Mouse (Mus musculus): ENCODE data around the gene Poll.

Gene Poll

DNA sequence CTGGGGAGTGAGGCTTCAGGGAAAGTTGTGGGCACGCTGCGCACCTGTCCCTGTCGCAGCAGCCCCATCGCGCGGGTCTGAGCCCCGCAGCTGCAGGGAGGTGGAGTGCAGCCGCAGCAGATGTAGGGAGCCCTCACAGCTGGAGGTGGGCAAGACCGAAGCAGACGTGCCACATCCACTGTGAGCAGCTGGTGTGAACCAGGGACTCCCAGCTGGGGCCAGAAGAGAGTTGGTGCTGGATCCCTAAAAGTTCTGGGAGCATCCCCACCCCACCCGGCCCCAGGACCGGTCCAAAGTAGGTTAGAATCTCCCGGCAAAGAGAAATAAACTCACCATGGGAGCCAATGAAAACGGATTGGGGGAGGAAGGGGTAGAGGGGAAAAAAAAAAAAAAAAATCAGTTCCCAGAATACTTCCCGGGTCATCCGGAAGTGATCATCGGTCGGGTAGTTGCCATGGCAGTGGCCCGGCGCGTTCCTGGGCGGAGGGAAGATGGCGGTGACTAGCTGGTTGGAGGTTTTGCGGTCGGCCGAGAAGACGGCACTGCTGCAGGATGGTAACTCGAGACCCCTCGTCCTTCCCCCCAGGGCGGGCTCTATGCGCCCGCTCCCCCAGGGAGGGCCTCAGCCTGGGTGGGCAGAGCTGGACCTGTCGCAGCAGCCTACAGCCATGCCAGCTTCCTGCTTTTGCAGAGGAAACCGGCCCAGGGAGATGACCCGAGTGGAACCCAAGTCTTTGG, at the start of gene Poll, which contains the start of gene Gm17018:
Poll (minus strand) TSS at position 379 of the 738 bp plus-strand sequence.
Gm17018 (plus strand) TSS at position 463 of the 738 bp plus-strand sequence.
- peak; percentile 85 for DNase-seq (ENCODE audit: low read depth, low spot score)

DNA sequence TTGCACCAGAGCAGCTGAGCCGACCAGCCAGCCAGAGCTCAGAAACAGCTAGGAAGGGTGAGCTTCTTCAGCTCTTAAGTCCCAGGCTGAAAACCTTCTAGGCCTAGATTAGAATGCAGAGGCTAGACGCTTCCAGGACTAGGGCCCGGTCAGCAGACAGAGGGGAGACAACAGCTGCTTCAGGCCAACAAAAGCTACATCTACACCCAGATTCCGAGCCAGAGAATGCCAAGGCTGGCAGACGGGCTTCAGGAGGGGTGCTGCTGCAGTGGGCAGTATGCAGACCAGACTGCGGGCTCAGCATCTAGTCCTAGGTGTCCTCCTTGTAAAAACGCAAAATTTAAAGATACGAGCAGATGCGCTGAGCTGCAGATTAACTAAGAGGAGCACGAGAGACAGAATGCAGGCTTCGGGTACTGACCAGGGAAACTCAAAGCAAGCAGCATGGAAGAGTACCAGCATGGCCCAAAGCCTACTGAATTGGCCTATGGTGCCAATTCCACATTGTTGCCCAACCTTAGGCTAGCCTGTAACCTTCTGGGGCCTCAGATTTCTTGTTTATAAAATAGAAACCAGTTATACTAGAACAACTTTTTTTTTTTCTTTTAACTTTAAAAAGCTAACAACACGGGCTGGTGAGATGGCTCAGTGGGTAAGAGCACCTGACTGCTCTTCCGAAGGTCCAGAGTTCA, 48.5 kb upstream of the Poll start:
- DNase-seq (ENCODE audit: low read depth, low spot score) = no peak

DNA sequence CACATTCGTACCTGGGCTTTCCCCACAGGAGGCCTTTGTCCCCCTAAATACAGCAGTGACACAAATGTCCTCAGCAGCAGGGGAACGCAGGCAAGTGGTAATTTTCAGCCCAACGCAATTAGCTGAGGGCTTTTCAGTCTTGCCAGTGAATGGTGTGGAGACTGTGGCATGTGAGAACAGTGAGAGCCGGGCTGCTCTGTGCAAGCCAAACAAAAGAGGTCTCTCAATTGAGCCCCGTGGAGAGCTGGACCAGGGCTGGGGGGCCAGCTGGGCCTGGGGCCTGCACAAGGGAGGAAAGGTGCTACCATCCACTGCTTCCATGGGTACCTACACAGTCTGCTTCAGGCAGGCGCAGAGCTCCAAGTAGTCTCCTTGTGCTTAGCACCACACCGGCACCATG, 47.1 kb upstream of the Poll start:
- DNase-seq (ENCODE audit: low read depth, low spot score) = no peak

DNA sequence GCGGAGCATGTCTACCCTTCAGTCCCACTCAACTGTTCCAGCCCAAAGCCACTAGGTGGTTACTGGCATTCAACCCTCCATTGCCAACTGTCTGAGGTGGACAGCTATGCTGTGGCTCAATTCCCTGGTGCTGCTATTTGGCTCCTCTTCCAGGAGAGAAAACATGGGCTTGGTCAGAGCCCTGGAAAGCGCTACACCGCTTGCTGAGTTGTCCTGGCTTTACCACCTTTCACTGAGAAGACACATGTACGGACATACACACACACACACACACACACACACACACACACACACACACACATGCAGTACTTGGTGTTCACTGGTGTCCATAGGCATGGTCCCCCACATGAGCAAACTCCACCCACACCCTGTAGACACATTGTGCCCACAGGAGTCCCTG, 46.4 kb upstream of the Poll start:
- no peak for DNase-seq (ENCODE audit: low read depth, low spot score)

DNA sequence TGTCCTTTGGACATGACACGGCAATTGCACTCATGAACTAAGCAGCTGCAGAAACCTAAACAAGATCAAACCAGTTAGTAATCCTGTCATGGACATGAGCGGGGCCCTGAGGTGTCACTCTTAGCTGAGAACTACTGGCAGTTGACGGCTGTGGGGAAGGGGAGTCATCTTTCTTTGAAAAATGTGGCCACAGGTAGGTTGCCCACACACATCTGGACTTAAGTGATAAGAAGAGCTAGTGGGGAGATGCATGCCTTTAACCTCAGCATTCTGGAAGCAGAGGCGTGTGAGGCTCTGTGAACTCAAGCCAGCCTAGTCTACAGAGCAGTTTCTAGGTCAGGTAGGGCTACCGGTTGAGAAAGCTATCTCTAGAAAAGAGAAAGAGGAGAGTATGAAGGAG, 42.3 kb upstream of the Poll start:
- no peak for DNase-seq (ENCODE audit: low read depth, low spot score)

DNA sequence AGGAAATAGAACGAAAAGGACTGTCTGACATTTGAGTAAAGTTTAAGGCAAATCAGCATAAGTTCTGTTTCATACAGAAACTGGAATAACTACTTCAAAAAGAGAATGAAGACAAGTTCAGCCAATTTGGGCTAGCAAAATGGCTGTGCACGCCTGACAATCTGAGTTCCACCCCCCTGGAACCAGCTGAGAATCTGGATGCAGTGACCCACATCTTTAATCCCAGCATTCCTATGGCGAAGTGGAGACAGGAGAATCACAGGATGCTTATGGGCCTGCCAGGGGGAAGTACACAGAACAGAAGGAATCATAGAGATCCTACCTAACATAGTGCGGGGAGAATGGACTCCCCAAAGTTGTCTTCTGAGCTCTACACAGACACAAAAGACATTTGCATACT, 36.8 kb upstream of the Poll start:
- no peak for DNase-seq (ENCODE audit: low read depth, low spot score)

DNA sequence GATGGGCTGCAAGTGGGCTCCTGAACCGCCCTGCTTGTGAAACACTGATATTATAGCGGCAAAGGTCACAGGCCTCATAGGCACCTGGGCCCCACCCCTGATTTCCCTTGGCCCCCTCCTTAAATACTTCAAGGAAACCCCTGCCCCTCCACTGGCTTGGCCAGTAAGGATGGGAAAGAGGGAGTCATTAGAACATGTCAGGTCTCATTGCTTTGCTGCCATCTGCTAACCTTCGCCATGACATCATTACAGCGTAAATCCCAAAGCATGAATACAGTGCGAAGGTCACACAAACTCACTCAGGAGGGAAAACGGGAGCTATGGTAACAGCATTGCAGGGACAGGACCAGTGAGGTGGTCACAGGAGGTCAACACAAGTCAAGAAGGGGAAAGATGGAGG, 36.1 kb upstream of the Poll start:
- no peak for DNase-seq (ENCODE audit: low read depth, low spot score)

DNA sequence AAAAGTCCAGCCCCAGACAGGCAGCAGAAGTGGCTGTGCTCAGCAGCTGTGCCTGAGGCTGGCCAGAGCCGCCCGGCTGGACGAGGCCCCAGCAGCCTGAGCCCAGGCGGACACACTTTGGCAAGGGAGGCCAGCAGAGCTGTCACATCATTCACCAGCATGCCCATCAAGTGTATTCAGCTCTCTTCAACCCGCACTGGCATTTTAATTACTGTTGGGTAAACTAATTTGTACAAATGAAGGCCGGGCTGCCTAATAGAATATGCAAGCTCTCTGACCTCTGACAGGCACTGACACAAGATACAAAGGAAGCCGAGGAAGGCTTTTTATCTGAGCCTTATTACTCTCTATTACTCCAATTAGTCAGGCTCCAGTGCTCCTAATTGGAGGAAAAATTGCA, 35.7 kb upstream of the Poll start:
- DNase-seq (ENCODE audit: low read depth, low spot score) = no peak

DNA sequence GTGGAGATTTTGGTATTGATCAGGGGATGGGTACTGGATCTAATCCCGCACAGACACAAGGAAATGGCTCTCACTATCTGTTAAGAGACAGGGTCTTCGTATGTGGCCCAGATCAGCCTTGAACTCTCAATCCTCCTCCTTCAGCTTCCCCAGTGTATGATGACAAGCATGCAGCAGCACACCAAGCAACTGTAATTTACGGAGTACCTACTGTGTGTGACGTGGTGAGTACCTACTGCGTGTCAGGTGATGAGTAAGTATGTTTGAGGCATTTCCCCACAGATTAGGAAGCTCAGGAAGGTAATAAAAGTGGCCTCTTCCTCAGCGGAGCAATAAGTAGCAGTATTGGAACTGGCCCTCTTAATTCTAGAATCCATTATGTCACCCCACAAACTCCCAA, 35.1 kb upstream of the Poll start:
- DNase-seq (ENCODE audit: low read depth, low spot score) = no peak

DNA sequence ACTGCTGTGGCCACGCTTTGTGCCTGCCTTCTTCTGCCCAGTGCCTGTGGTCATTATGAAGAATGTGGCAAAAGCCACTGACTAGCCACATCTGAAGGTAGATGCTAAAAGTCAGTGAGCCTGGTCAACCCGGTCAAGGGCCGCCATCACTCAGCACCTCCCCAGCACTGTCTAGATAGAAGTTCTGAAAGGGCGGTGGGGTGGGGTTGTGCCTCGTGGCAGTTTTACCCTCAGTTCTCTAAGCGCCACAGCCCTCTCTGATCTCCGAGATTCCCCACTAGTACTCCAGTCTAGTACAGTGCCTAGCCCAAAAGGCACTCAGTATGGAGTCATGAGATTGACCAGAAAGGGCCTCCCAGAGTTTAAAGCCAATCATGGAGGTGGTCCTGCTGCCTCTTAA, 33.7 kb upstream of the Poll start:
- DNase-seq (ENCODE audit: low read depth, low spot score) = no peak

DNA sequence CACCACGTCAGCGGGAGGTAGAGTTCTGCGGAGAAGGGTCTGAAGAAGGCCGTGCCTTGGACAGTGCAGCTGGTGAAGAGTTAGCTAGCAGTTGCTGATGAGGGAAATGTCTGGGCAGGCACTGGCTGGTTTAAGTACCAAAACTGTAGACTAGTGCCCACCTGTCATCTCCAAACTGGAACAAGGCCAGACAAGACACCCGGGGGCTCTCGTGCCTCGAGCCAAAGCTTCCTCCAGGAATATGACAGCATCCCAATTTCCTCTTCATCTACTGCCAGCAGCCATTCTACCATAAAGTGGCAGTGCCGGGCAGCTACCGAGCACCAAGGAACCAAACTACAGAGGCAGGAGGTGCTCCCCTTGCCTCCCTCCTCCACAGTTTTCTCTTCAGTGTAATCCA, 32.6 kb upstream of the Poll start:
- no peak for DNase-seq (ENCODE audit: low read depth, low spot score)

DNA sequence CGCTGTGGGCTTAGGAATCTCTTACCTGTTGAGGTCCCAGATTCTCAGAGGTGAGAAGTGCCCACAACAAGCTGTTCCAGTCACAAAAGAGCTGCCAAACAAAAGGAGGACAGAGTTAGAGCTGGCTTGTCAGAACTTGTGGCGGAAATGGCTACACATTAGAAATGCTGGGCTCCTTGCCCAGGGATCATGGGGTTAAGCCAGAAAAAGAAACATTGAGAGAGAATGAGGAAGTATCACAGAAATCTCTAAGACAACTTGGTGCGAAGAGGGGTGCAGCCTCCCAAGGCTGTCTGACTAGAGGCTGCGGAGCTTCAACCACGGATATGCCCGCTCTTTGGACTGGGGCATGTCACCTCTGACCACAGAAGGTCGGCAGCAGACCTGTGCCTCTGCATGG, 31.4 kb upstream of the Poll start:
- DNase-seq (ENCODE audit: low read depth, low spot score) = no peak

DNA sequence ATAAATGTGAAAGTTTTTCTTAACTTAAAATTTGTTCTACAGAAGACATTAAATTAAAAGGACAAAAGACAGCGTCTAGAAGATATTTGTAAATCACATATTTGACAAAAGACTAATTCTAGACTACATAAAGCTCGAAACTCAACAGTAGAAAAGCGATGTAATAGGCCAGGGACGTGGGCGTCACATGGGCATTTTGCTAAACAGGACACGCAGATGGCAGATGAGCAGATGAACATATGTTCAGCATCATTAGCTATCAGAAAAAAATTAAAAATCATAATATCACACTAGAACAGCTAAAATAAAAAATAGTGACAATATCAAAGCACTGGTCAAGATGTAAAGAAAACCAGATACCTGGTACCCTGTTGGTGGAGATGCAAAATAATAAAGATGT, 29.4 kb upstream of the Poll start:
- DNase-seq (ENCODE audit: low read depth, low spot score) = no peak

DNA sequence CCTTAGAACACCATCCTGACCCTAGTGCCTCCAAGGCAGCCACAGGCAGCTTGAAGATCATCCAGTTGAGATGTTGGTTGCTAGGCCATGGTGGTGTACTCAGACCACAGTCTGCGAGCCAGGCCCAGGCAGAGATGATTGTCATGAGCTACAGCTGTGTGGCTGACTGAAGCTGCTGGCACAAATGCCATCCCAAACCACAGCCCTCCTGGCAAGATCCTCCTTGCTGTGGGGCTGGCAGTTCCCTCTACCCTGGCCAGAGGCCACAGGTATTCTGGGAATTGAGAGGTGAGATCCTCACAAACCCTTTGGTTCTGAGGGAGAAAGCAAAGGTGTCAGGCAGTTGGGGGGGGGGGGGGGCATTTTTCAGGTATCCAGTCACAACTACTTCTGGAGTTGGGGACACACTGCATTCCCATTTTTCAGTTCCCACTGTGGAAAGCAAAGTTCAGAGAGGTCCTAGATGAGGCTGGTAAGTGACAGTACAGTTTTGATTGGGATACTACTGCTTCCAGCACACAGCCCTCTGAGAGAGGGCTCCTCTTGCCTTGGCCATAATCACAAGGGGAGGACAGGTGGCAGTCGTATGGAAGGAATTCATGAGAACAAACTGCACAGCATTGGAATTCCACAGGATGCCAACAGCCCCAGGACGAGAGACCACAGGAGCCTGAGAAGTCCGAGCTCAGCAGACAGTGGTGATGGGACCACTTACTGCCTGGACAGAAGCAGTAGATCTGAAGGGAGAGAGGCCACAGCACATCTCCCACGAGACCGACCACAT, 27.4 kb upstream of the Poll start:
- no peak for DNase-seq (ENCODE audit: low read depth, low spot score)

DNA sequence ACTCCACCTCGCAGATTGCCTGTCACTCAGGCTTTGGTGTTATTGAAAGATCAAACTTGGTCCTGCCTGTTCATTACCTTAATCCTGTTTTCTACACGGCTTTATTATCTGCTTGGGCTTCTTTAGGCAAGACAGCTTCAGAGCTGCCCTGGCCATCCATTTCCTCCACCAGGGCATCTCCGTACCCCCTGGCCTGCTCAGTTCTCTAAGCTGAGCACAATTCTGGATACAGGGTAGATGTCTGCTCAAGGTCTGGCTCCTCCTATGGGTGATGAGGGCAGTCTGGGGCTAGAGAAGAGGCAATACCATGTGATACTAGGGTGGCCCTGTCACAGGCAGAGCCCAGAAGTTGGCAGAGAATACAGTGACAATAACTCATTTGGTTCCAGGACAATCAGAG, 26.5 kb upstream of the Poll start:
- no peak for DNase-seq (ENCODE audit: low read depth, low spot score)

DNA sequence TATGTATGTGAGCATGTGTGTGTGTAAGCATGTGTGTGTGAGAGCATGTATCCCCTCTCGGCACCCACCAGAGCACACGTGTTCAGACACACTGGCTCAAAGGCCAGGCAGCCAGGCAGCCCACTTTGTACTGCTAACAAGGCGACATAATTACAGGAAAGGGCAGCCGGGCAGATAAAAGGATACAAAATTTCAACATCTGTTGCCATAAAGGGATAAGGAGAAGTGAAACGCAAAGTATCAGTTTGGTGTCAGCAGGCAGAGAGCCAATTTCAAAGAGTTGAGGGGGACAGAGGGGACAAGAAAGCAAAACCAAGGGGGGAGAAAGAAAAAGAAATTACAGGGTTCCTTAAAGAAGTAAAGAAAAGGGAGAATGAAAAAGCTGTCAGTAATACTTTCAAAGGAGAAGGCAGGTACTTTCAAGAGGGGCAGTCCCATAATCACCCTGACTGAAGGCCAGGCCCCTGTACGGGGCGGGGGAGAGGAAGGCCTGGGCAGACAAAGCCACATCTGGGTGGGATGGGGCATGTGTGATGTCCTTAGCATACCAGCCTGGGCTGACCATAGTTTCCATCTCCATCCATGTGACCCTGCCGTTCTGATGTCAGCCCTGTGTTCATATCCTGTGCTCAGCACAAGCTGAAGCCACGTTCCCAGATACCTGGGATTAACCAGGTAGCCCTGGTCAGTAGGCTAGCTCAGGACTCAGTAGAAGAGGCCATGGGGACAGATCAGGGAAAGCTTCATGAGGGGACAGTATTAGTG, 24.7 kb upstream of the Poll start:
- no peak for DNase-seq (ENCODE audit: low read depth, low spot score)

DNA sequence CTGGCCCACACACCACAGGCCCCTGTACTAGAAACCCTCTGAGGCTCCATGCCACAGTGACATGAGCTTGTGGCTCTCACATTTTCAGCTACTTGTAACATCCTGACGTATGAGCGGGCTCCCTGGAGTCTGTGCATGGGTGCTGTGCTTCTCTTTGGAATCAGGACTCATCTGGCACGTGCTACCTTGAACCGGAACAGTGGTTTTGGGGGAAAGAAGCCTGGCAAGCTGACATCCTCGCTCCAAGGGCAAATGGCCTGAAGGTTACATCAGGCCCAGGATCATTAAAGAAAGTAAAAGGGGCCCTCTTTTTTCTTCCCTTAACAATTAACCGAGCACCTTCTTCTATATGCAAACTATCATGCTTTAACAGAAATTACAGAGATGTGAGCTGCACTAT, 22.8 kb upstream of the Poll start:
- no peak for DNase-seq (ENCODE audit: low read depth, low spot score)

DNA sequence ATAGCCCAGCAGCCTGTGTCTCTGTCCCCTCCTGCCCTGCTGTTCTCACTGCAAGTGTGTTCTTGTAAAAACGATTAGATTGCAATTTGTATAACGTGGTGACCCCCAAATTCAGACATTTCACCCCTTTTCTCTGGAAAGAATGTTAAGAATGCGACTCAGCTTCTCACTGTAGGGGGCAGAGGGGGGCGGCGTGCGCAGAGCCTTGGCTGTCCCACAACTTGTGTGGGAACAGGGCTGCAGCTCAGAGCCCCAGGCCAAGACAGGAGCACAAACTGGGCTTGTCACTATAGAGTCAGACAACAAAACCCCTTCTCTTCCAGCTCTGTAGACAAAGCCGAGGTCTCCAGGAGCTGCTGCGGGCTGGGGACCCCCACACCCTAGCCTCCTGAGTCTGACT, 21.8 kb upstream of the Poll start:
- DNase-seq (ENCODE audit: low read depth, low spot score) = no peak

DNA sequence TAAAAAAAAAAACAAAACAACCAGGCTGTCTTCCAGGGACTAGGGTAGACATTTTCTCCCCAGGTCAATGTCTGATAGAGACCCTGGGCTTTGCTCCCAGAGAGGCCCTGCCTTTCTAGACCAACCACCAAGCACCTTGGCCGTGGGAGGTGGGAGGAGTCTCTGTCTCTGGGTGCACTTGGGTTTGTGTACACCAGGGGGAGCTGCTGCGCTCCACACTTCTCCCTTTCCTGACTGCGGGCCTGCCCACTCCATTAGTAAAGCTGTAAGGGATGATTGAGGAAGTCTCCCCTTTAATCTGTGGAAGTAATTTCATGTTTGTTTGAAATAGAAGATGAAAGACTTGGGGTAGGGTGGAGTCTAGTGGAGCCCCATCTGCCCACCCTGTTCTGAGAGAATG, 20.9 kb upstream of the Poll start:
- DNase-seq (ENCODE audit: low read depth, low spot score) = peak; percentile 89

DNA sequence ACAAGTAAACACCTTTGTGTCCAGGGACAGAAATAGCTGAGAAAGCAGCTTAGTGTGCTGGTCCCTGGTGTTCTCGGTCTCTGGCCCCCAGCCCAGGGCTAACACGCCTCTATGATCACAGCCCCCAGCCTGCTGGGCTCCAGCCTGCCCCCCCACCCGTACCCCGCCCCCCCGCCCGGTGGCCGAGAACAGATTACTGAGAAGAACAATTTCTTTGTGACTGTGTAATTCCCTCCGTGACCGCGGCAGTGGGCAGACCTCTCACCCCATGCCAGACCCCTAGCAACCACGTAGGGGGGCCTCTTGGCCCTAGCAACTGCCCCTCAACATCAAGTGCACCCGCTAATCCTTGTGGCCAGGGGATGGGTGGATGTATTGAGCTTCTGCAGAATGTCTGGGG, 19.9 kb upstream of the Poll start:
- no peak for DNase-seq (ENCODE audit: low read depth, low spot score)

DNA sequence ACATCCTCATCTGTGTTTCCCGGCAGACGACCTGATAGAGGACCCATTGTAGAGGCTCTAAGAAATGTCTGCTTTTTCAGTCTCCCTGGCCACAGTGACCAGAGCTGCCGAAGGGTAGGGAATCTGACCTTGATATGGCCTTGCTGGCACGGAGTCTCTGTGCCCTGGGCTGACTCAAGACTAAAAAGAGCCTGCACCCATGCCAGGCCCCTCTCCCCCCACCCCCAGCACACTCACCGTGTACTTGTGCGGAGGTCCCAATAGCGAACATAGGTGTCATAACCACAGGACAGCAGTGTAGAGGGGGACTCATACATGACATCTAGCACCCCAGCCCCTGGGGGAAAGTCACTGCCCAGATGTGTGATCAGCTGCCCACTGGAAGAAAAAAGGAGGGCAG, 19.1 kb upstream of the Poll start:
- DNase-seq (ENCODE audit: low read depth, low spot score) = no peak

DNA sequence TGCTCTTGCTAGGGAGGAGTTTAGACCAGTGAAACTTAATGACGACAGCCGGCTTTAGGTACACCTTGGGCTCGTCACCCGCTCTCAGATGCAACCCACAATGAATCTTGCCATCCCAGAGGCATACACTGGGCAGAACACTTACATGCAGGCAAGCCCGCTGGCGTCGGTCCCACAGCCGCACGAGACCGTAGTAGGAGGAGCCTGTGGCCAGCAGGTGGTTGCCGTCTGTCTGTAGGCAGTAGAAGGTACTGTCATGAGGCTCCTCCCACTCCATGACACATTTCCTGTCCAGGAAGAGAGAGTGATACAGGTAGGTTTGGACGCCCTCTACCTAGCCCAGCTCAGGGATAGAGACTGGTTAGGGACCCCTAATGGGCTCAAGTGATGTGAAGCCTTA, 18.6 kb upstream of the Poll start:
- DNase-seq (ENCODE audit: low read depth, low spot score) = peak; percentile 59
